Mouse (Mus musculus) C3H10T1/2 (cell line): Measurements from ENCODE around the gene Olfr1058. TPM values are rescaled to one million over a fixed set of nuclear protein-coding genes. Genes with fewer than 3 reads are reported as not detected.

Source experiments
- polyA plus RNA-seq, 2 experiments: library from polyadenylated mRNA; unstranded; fragments of >200 nt; fragmentation: generic; extraction: Trizol; gene quantifications; one replicate each; pipeline ENCODE4 v1.2.1; 2012; ENCODE audit warnings: missing spikeins in 2 of 2

Gene Olfr1058
- not detected for polyA plus RNA-seq

DNA sequence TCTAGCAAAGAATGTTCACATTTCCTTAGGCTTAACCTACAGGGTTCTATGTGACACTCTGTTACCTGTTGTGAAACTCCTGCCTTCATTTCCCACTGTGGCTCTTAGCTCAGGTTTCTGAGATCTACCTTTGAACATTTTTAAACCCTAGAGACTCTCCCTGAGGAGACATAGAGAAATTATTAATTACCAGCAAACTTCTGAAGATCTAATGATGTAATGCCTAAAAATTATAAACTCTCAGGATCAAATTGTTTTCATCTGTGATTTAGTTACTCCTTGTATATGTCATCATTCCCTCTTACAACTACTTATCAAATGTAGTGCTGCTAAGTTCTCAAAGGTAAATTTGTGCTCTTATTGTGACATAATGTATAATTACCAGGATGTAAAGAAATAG, at the start of gene Olfr1058:
Olfr1058 (minus strand) TSS at position 101 of the 400 bp plus-strand sequence.

DNA sequence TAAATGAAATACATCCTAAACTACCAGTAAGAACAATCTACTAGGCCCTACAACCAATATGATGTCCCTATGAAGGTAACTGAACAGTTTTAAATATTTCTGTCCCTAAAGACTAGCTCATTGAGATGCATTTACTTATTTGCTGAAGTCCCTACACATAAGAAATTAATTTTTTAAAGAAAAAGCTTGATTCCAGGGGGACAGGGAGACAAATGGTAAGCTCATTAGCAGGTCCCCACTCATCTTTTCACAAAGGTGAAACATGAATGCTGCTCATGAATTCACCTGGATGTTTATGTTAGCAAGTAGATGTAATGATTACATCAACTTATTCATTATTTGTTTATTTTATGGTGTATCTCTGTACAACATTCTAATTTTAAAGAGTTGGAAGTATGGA, 38.3 kb upstream of the Olfr1058 start, which contains the start of gene Olfr1062:
Olfr1062 (minus strand) TSS at position 101 of the 400 bp plus-strand sequence.

DNA sequence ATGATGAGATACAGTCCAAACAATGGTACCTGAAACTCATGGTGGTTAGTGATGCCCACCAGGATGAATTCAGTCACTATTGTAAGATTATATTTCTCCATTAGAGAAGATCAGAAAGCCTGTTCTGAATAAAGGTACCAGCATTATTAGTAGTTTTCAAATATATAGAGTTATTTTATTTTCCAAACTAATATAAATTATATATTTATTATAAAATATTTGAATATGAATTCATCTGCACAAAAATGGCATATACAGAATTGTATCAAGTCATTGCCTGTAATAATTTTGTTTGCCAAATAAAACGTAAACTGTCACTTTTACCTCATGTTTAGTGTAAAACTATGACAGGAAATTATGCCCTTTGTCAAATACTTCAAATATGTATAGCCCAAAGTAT, 25.6 kb upstream of the Olfr1058 start, which contains the start of gene Olfr1061:
Olfr1061 (minus strand) TSS at position 101 of the 400 bp plus-strand sequence.

DNA sequence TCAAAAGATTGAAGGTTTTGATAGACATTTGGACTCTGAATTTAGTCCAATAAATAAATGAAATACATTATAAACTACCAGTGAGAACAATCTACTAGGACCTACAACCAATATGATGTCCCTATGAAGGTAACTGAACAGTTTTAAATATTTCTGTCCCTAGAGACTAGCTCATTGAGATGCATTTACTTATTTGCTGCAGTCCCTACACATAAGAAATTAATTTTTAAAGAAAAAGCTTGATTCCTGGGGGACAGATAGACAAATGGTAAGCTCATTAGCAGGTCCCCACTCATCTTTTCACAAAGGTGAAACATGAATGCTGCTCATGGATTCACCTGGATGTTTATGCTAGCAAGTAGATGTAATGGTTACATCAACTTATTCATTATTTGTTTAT, 10.1 kb downstream of the Olfr1058 start, which contains the start of gene Olfr1057:
Olfr1057 (minus strand) TSS at position 101 of the 400 bp plus-strand sequence.

DNA sequence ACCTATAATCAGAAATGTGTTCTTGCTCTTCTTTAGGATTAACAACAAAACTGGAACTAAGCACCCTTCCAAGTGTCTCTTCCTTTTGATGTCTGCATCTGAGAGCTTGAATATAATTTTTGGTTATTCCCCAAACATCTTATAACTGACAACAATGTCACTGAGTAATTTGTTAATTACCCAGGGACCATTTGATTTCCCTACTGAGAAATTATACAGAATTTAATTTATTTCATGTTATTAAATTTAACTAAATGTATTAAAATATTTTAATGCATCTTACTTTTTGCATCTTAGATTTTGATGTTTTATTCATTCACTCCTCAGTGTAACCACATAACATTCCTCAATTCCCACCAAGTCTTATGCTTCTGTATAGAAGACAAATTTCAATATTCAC, 26.0 kb downstream of the Olfr1058 start, which contains the start of gene Olfr1056:
Olfr1056 (minus strand) TSS at position 101 of the 400 bp plus-strand sequence.

DNA sequence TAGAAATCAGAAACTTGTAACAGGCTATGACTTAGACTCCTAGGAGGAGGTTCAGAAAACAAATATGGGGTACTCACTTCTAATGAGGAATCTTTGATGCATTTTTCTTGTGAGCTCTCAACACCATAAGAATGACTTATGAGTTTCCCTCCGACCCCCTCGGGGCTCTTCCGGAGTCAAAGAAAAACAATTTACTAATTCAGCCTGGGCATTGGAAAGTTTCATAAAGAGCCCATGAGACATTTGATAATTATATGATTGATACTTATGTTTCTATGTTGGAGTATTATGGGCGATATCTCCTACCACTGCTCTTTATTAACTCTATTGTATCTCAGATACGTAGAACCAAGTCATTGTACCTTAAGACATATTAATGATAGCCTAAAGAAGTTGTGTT, 38.2 kb downstream of the Olfr1058 start, which contains the start of gene Olfr1055:
Olfr1055 (minus strand) TSS at position 101 of the 400 bp plus-strand sequence.

DNA sequence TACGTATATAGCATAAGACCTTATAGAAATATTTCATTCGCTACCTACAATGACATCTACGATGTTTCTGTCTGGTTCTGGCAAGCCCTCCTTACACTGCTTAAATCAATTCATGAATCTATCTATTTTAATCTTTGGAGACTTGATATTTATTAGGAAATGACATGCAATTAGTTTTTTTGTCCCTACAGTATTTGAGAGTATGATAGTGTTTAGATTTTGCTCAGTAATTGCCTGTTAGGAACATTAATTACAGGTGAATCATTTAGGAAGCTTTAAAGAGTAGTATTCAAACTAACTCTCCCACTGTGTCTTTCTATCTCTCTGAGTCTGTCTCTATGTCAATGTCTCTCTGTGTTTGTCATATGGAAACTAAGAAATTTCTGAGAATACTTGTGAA, 53.0 kb downstream of the Olfr1058 start, which contains the start of gene Olfr1054:
Olfr1054 (minus strand) TSS at position 101 of the 400 bp plus-strand sequence.

Other genes with a start within 250 kb of the Olfr1058 start
- gene Olfr1040, start 241.8 kb downstream of the Olfr1058 start, polyA plus RNA-seq = not detected
- not detected for gene Olfr1042, start 226.7 kb downstream of the Olfr1058 start, polyA plus RNA-seq
- gene Olfr1043, start 221.0 kb downstream of the Olfr1058 start, polyA plus RNA-seq = not detected
- not detected for gene Olfr1044, start 210.7 kb downstream of the Olfr1058 start, polyA plus RNA-seq
- gene Olfr52, start 202.9 kb downstream of the Olfr1058 start, polyA plus RNA-seq = not detected
- gene Olfr1045, start 185.6 kb downstream of the Olfr1058 start, polyA plus RNA-seq = not detected
- not detected for gene Olfr1046, start 169.2 kb downstream of the Olfr1058 start, polyA plus RNA-seq
- not detected for gene Olfr1047, start 157.2 kb downstream of the Olfr1058 start, polyA plus RNA-seq
- not detected for gene Olfr1048, start 148.3 kb downstream of the Olfr1058 start, polyA plus RNA-seq
- gene Olfr1049, start 130.2 kb downstream of the Olfr1058 start, polyA plus RNA-seq = not detected
- not detected for gene Olfr1051, start 109.5 kb downstream of the Olfr1058 start, polyA plus RNA-seq
- not detected for gene Olfr1052, start 96.1 kb downstream of the Olfr1058 start, polyA plus RNA-seq
- not detected for gene Olfr1053, start 73.3 kb downstream of the Olfr1058 start, polyA plus RNA-seq
- not detected for gene Olfr1054, start 53.1 kb downstream of the Olfr1058 start, polyA plus RNA-seq
- not detected for gene Olfr1055, start 38.3 kb downstream of the Olfr1058 start, polyA plus RNA-seq
- gene Olfr1056, start 26.1 kb downstream of the Olfr1058 start, polyA plus RNA-seq = not detected
- not detected for gene Olfr1057, start 10.2 kb downstream of the Olfr1058 start, polyA plus RNA-seq
- not detected for gene Olfr1061, start 25.5 kb upstream of the Olfr1058 start, polyA plus RNA-seq
- gene Olfr1062, start 38.2 kb upstream of the Olfr1058 start, polyA plus RNA-seq = not detected
- gene Olfr1065, start 62.0 kb upstream of the Olfr1058 start, polyA plus RNA-seq = not detected
- not detected for gene Olfr1066, start 67.7 kb upstream of the Olfr1058 start, polyA plus RNA-seq
- gene Olfr228, start 98.8 kb upstream of the Olfr1058 start, polyA plus RNA-seq = not detected
- not detected for gene Olfr1076, start 119.9 kb upstream of the Olfr1058 start, polyA plus RNA-seq
- gene Olfr1079, start 153.9 kb upstream of the Olfr1058 start, polyA plus RNA-seq = not detected
- gene Olfr1080, start 169.7 kb upstream of the Olfr1058 start, polyA plus RNA-seq = not detected
- gene Olfr1082, start 210.4 kb upstream of the Olfr1058 start, polyA plus RNA-seq = not detected